Mouse (Mus musculus) limb, embryonic 14.5 days (tissue): ENCODE measurements at regions not wholly inside any gene's neighbourhood (a gene's known extent, or its start where the extent isn't known, plus 50 kb on each side); places are given as distances from the start of the nearest gene placed in this dataset.
"Not testable (repeated sequence)": the region's sequence is repeated elsewhere in the genome, so short reads cannot be mapped to it uniquely, and the experiment has no call there.

Source experiments
- ATAC-seq: fragments of 200-750 bp; cut with Nextera tagmentation; 2 replicates; pipeline ENCODE4 v1.8.0; 2017; ENCODE audit warnings: low read depth, moderate number of reproducible peaks, moderate TSS enrichment; ENCODE audit not compliant: low FRiP score
- DNase-seq: peaks from one replicate; pipeline ENCODE4 v3.0.0-alpha.2; 2015; ENCODE audit warnings: low spot score
- H3K27ac ChIP-seq: fragments of 300-500 bp; sonication (generic); replicated peaks from 2 replicates; pipeline ENCODE4 v1.5.1; 2014; ENCODE audit warnings: low read depth, mild to moderate bottlenecking, low read length, moderate library complexity, mixed read lengths
- H3K27me3 ChIP-seq: fragments of 300-500 bp; sonication (generic); 2 replicates; pipeline ENCODE4 v1.6.1; 2014; ENCODE audit warnings: low read length, mixed read lengths; ENCODE audit not compliant: control insufficient read depth, insufficient read depth
- H3K36me3 ChIP-seq: fragments of 300-500 bp; sonication (generic); 2 replicates; pipeline ENCODE4 v1.6.1; 2014; ENCODE audit warnings: mild to moderate bottlenecking, low read length, moderate library complexity, mixed read lengths; ENCODE audit not compliant: control insufficient read depth, insufficient read depth
- H3K4me1 ChIP-seq: fragments of 300-500 bp; sonication (generic); 2 replicates; pipeline ENCODE4 v1.6.1; 2014; ENCODE audit warnings: antibody characterized with exemption, low read length, mixed read lengths; ENCODE audit not compliant: control insufficient read depth, insufficient read depth
- H3K4me2 ChIP-seq: fragments of 300-500 bp; sonication (generic); replicated peaks from 2 replicates; pipeline ENCODE4 v1.6.1; 2014; ENCODE audit warnings: low read depth, mild to moderate bottlenecking, low read length, moderate library complexity; ENCODE audit not compliant: severe bottlenecking
- H3K4me3 ChIP-seq: fragments of 300-500 bp; sonication (generic); replicated peaks from 2 replicates; pipeline ENCODE4 v1.5.1; 2014; ENCODE audit warnings: low read length
- H3K9ac ChIP-seq: fragments of 300-500 bp; sonication (generic); 2 replicates; pipeline ENCODE4 v1.6.1; 2014; ENCODE audit warnings: mild to moderate bottlenecking, low read depth, low read length, moderate library complexity; ENCODE audit not compliant: severe bottlenecking
- H3K9me3 ChIP-seq: fragments of 300-500 bp; sonication (generic); 2 replicates; pipeline ENCODE4 v1.6.1; 2016; ENCODE audit warnings: low read length; ENCODE audit not compliant: control insufficient read depth
- WGBS: fragments of 180-500 bp; shearing (Covaris S2); extraction: QIAGEN DNeasy Blood & Tissue Kit; methylation state at CpG from one replicate; pipeline ENCODE4 v1.1.7; 2014; 5-methylcytosine and 5-hydroxymethylcytosine counted together

- peak; percentile 44; the same call in 1 of the 2 replicates for ATAC-seq
- H3K36me3 ChIP-seq, H3K27me3 ChIP-seq, H3K4me3 ChIP-seq, H3K9ac ChIP-seq, H3K4me1 ChIP-seq, H3K9me3 ChIP-seq, DNase-seq, H3K27ac ChIP-seq, H3K4me2 ChIP-seq: not testable (repeated sequence)
- WGBS: no CpG with 5 or more reads among the region's 21 CpGs
These were observed 234.0 kb upstream of the 9530002B09Rik start for GRCm38 (mm10) chr4:122455100-122455499.
